Mouse (Mus musculus) midbrain, embryonic 14.5 days (tissue): ENCODE data around the gene Tyw5. TPM values are rescaled to one million over a fixed set of nuclear protein-coding genes. Genes with fewer than 3 reads are reported as not detected.

Experiments
- ATAC-seq: fragments of 200-750 bp; cut with Nextera tagmentation; 2 replicates; pipeline ENCODE4 v1.8.0; 2017; ENCODE audit warnings: moderate number of reproducible peaks, moderate library complexity; ENCODE audit not compliant: low FRiP score, low TSS enrichment
- DNase-seq: peaks from one replicate; pipeline ENCODE4 v3.0.0-alpha.2; 2015
- H3K27ac ChIP-seq: fragments of 300-500 bp; sonication (generic); replicated peaks from 2 replicates; pipeline ENCODE4 v1.5.1; 2014; ENCODE audit warnings: mild to moderate bottlenecking, low read depth, low read length, moderate library complexity
- H3K27me3 ChIP-seq: fragments of 300-500 bp; sonication (generic); 2 replicates; pipeline ENCODE4 v1.6.1; 2014; ENCODE audit warnings: low read length, control low read depth, mixed read lengths; ENCODE audit not compliant: control insufficient read depth, insufficient read depth
- H3K36me3 ChIP-seq: fragments of 300-500 bp; sonication (generic); 2 replicates; pipeline ENCODE4 v1.6.1; 2014; ENCODE audit warnings: low read length, control low read depth; ENCODE audit not compliant: control insufficient read depth, insufficient read depth
- H3K4me1 ChIP-seq: fragments of 300-500 bp; sonication (generic); 2 replicates; pipeline ENCODE4 v1.6.1; 2014; ENCODE audit warnings: mild to moderate bottlenecking, antibody characterized with exemption, low read length, control low read depth; ENCODE audit not compliant: control insufficient read depth, insufficient read depth
- H3K4me2 ChIP-seq: fragments of 300-500 bp; sonication (generic); 2 replicates; pipeline ENCODE4 v1.6.1; 2014; ENCODE audit warnings: mild to moderate bottlenecking, low read length, moderate library complexity
- H3K4me3 ChIP-seq: fragments of 300-500 bp; sonication (generic); replicated peaks from 2 replicates; pipeline ENCODE4 v1.5.1; 2014; ENCODE audit warnings: low read depth, low read length
- H3K9ac ChIP-seq: fragments of 300-500 bp; sonication (generic); replicated peaks from 2 replicates; pipeline ENCODE4 v1.6.1; 2014; ENCODE audit warnings: mild to moderate bottlenecking, low read length, moderate library complexity
- H3K9me3 ChIP-seq: fragments of 300-500 bp; sonication (generic); 2 replicates; pipeline ENCODE4 v1.6.1; 2016; ENCODE audit warnings: low read length, control low read depth, mixed read lengths; ENCODE audit not compliant: control insufficient read depth
- WGBS: fragments of 180-500 bp; shearing (Covaris S2); extraction: QIAGEN DNeasy Blood & Tissue Kit; methylation state at CpG from one replicate; pipeline ENCODE4 v1.1.7; 2014; 5-methylcytosine and 5-hydroxymethylcytosine counted together
- polyA plus RNA-seq: library from polyadenylated mRNA; unstranded; fragments of >200 nt; fragmentation: Nextera tagmentation; extraction: Ambion mirVana; gene quantifications from 2 replicates; pipeline ENCODE4 v1.2.1, GENCODE M21; 2014

Gene Tyw5
- polyA plus RNA-seq, 1 experiment from 2014 or later, result 23.8 TPM

DNA sequence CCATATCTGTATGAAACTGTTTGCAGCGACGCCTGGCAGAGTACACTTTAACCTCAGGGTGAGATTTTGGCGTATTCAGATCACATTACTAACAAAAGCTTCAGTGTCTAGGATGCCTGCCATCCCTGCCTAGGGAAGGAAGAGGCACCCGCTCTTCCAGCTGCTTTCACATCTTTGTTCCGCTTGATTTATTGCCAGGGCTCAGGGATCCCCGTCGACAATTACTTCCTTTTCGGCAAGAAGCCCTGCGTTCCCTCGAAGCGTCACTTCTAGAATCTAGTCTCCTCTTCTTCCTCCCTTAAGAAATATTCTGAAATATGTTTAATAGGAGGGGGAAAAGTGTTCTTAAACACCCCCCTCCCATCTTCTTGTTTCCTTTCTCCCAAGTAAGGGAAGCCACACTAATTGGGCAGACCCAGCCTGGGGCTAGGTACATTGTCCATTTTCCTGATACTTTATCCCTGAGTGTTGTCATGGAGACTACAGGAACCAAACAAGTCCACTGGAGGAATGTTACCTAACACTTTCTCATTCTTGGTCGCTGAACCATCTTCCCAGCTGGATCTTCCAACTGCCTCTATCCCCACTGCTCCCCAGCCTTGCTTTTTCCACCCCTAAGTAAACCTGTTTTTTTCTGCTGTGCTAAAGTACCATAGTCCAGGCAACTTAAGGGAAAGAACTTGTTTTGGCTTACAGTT, 23.0 kb upstream of the Tyw5 start:
- DNase-seq, result peak; percentile 77

DNA sequence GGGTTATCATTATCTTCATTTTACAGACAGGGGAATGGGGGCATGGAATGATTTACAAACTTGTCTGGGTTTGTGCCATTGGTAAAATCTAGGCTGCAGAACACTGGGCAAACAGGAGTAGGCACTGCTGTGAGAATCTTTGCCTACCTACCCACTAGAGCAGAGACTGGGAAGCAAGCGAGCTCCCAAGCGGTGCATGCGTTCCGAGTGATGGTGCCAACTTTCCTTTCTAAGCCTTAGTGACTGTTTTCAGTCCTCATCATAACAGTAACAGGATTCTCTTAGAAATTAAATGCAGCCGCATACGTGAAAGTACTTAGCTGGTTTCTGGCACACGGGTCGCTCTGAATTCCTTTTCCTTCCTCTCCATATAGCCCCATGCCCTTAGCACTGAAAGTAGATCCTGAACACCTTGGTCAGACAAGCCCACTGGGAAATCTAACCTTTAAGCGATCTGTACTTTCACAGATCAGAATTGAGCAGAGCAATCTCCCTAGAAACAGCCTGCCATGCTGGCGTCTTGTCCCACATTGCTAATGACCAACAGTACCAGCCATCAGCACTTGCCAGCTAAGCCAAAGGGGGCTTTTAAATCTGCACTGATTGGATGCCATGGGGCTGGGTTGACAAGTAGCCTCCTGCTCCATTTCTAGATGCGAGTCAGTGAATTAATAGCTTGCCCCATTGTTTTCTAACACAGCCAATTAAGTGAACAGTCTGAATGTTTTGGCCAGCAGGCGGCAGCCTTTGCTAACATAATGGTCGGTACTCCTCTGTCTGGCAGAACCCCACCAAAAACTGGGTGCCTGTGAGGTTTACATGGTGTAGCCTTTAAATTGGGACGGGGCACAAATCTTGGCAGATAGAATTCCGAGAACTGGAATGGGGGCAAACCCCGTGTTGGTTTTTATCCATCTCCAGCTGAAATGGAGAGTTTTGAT, 21.7 kb upstream of the Tyw5 start:
- no peaks in the 10 kb centered on the region for H3K36me3 ChIP-seq

More for the DNA sequence above, 23.0 kb upstream of the Tyw5 start:
- WGBS, result 4% methylated on average over 12 of the region's 12 CpGs
- H3K27me3 ChIP-seq, result no peaks in the 10 kb centered on the region
- H3K9ac ChIP-seq, result peak overlapping the region; percentile 21; the same call in 1 of the 2 replicates
- H3K4me2 ChIP-seq, result peak overlapping the region; percentile 47
- H3K9me3 ChIP-seq, result no peaks in the 10 kb centered on the region
- peaks cover 16% of the 10 kb centered on the region; the same call in 1 of the 2 replicates for H3K4me1 ChIP-seq
- ATAC-seq, result peak; percentile 46; the same call in 1 of the 2 replicates
- H3K4me3 ChIP-seq, result 0 out of 2 replicates have a peak overlapping the region, but pooled peaks have one; percentile 2
- H3K27ac ChIP-seq, result peak overlapping the region; percentile 43; the same call in 1 of the 2 replicates
- H3K36me3 ChIP-seq, result no peaks in the 10 kb centered on the region

GRCm38 (mm10) chr1:57423696-57424095, 16.8 kb upstream of the Tyw5 start:
- peaks cover 3% of the 10 kb centered on the region; the same call in 1 of the 2 replicates for H3K4me1 ChIP-seq
- no peak overlapping the region for H3K4me2 ChIP-seq
- no peaks in the 10 kb centered on the region for H3K9me3 ChIP-seq
- H3K36me3 ChIP-seq, result no peaks in the 10 kb centered on the region
- peak; percentile 87 for DNase-seq
- WGBS, result 2% methylated on average over 1 of the region's 1 CpGs
- H3K27me3 ChIP-seq, result no peaks in the 10 kb centered on the region
- ATAC-seq, result no peak; the same call in 1 of the 2 replicates
- H3K9ac ChIP-seq, result no peak overlapping the region
- no peak overlapping the region for H3K4me3 ChIP-seq
- H3K27ac ChIP-seq, result no peak overlapping the region

More for the DNA sequence above, 21.7 kb upstream of the Tyw5 start:
- peak overlapping the region; percentile 47 for H3K4me2 ChIP-seq
- H3K27ac ChIP-seq, result peak overlapping the region; percentile 37
- DNase-seq (peak; percentile 96), ATAC-seq (peak; percentile 80)
- no peaks in the 10 kb centered on the region for H3K27me3 ChIP-seq
- H3K9ac ChIP-seq, result peak overlapping the region; percentile 32; the same call in 1 of the 2 replicates
- H3K9me3 ChIP-seq, result no peaks in the 10 kb centered on the region
- H3K4me3 ChIP-seq, result peak overlapping the region; percentile 0; the same call in 1 of the 2 replicates
- peaks cover 16% of the 10 kb centered on the region; the same call in 1 of the 2 replicates for H3K4me1 ChIP-seq
- WGBS, result 51% methylated on average over 16 of the region's 16 CpGs

DNA sequence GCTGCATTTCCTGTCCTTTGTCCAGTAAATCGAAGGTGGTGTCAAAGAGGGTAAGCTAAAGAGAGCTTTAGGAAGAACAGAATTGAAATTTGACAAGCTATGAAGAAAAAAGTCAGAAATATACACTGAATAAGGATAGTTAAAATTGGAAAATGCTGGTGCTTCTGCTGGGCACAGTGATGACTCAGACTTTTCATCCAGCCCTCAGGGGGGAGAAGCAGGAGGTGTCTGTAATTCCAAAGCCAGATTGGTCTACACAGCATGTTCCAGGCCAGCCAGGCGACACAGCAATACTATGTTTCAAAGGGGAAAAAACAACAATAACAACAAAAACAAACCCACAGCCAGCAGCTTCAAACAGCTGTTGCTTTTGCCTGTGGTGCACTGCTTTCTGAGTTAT, 6.5 kb upstream of the Tyw5 start:
- peaks cover 8% of the 10 kb centered on the region for H3K4me1 ChIP-seq
- no peak overlapping the region for H3K27ac ChIP-seq
- WGBS, result 94% methylated on average over 2 of the region's 2 CpGs
- H3K9ac ChIP-seq, result no peak overlapping the region
- peaks cover 51% of the 10 kb centered on the region for H3K36me3 ChIP-seq
- DNase-seq (no peak), ATAC-seq (no peak)
- no peaks in the 10 kb centered on the region for H3K9me3 ChIP-seq
- no peaks in the 10 kb centered on the region for H3K27me3 ChIP-seq
- H3K4me3 ChIP-seq, result no peak overlapping the region
- H3K4me2 ChIP-seq, result no peak overlapping the region

- H3K9ac ChIP-seq, result no peak overlapping the region
- peaks cover 24% of the 10 kb centered on the region for H3K36me3 ChIP-seq
- DNase-seq (no peak), ATAC-seq (no peak)
- H3K27ac ChIP-seq, result no peak overlapping the region
- 90% methylated on average over 2 of the region's 2 CpGs for WGBS
- H3K4me1 ChIP-seq, result peaks cover 26% of the 10 kb centered on the region
- no peak overlapping the region for H3K4me3 ChIP-seq
- no peaks in the 10 kb centered on the region for H3K27me3 ChIP-seq
- H3K4me2 ChIP-seq, result 0 out of 2 replicates have a peak overlapping the region, but pooled peaks have one; percentile 18
- H3K9me3 ChIP-seq, result no peaks in the 10 kb centered on the region
These were observed 2.1 kb upstream of the Tyw5 start for GRCm38 (mm10) chr1:57408994-57409393.

- Histone ChIP-seq H3K27ac (no peak overlapping the region), H3K9me3 (no peaks in the 10 kb centered on the region), H3K27me3 (no peaks in the 10 kb centered on the region), H3K36me3 (peaks cover 16% of the 10 kb centered on the region), H3K4me2 (no peak overlapping the region), H3K9ac (no peak overlapping the region), H3K4me1 (0 out of 2 replicates have a peak, but pooled peaks cover 5% of the 10 kb centered on the region), H3K4me3 (no peak overlapping the region)
- WGBS, result 95% methylated on average over 5 of the region's 5 CpGs
- no peak for DNase-seq
- no peak for ATAC-seq
These were observed 4.8 kb downstream of the Tyw5 start for GRCm38 (mm10) chr1:57402116-57402515.

- no peak for DNase-seq
- WGBS, result 98% methylated on average over 2 of the region's 2 CpGs
- H3K9ac ChIP-seq, result no peak overlapping the region
- H3K4me3 ChIP-seq, result no peak overlapping the region
- no peak overlapping the region for H3K4me2 ChIP-seq
- no peaks in the 10 kb centered on the region for H3K9me3 ChIP-seq
- H3K4me1 ChIP-seq, result 0 out of 2 replicates have a peak, but pooled peaks cover 3% of the 10 kb centered on the region
- ATAC-seq, result no peak
- H3K36me3 ChIP-seq, result peaks cover 24% of the 10 kb centered on the region
- H3K27me3 ChIP-seq, result no peaks in the 10 kb centered on the region
- no peak overlapping the region for H3K27ac ChIP-seq
These were observed 6.0 kb downstream of the Tyw5 start for GRCm38 (mm10) chr1:57400877-57401276.

GRCm38 (mm10) chr1:57400321-57400720, 6.6 kb downstream of the Tyw5 start:
- ATAC-seq (no peak), DNase-seq (no peak)
- Histone ChIP-seq H3K4me1 (no peaks in the 10 kb centered on the region), H3K27ac (no peak overlapping the region), H3K27me3 (no peaks in the 10 kb centered on the region), H3K9ac (no peak overlapping the region), H3K36me3 (peaks cover 27% of the 10 kb centered on the region), H3K9me3 (no peaks in the 10 kb centered on the region), H3K4me3 (no peak overlapping the region), H3K4me2 (no peak overlapping the region)
- 95% methylated on average over 2 of the region's 2 CpGs for WGBS
